Mouse (Mus musculus) urinary bladder, adult 2 months (tissue): Measurements from ENCODE around the gene Zfp994. TPM values are rescaled to one million over a fixed set of nuclear protein-coding genes. Genes with fewer than 3 reads are reported as not detected.
"Not testable (repeated sequence)": the region's sequence is repeated elsewhere in the genome, so short reads cannot be mapped to it uniquely, and the experiment has no call there.

Experiments used
- DNase-seq: peaks from one replicate; pipeline ENCODE4 v3.0.0; 2022; ENCODE audit warnings: low spot score
- polyA plus RNA-seq: library from polyadenylated mRNA; depleted of rRNA; stranded (reverse); fragments of >200 nt; gene quantifications from 2 replicates; pipeline ENCODE4 v1.2.3, GENCODE M21; 2012; rRNA removed

The Zfp994 gene
- polyA plus RNA-seq, result 2.9 and 3.0 TPM in 2 replicates

DNA sequence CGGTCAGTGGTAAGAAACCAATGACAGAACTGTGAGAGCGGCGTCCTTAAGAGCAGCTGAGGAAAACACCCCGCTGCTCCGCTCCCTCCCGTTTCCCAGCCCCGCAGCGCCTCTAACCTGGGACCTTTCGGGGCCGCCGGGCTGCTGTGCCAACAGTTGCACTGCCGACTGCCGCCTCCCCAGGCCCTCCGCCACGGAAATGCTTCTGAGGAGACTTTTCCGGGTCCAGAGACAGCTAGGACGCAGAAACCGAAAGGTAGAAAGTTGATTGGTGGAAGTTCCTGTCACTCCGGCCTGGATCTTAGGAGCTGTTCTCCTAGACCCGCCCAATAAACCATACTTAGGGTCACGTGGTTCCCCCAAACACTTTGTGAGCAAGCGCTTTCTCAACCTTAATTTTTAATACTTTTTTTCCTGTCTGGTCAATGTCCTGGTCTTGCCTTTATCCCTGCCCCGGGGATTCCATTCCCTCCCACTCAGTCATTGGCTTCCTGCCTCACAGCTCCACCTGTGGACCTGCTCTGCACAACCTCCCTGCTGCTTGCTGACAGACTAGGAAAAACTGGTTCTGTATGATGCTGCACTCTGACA, at the start of gene Zfp994:
TSS of gene Zfp994 (minus strand) at position 195 of the 591 bp plus-strand sequence.
- DNase-seq, result peak; percentile 77

DNA sequence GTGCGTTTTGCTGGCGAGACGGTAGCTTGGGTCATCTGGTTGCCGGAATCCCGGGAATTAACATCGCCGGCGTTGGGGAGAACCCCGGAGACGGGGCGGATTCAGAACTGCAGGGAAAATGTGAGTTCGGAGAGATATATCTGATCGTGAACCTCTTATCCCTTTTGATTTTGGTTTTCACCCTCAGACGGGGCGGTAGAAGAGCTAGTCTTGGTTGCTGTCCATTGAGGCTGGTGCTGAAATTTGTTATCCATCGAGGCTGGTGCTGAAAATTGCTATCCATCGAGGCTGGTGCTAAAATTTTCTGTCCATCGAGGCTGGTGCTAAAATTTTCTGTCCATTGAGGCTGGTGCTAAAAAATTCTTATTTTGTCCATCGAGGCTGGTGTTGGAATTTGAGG, 5.3 kb upstream of the Zfp994 start:
- not testable (repeated sequence) for DNase-seq

DNA sequence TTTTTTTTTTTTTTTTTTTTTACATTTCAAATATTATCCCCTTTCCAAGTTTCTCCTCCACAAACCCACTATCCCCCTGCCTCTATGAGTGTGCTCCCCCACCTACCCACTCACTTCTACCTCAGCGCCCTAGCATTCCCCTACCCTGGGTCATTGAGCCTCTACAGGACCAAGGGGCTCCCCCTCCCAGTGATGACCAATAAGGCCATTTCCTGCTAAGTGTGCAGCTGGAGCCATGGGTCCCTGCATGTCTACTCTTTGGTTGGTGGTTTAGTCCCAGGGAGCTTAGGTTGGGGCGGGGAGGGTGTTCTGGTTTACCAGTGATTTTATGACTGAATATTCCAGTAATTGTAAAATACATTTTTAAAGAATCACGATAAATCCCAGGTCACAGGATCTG, 401 bp downstream of the Zfp994 start:
- DNase-seq, result not testable (repeated sequence)

DNA sequence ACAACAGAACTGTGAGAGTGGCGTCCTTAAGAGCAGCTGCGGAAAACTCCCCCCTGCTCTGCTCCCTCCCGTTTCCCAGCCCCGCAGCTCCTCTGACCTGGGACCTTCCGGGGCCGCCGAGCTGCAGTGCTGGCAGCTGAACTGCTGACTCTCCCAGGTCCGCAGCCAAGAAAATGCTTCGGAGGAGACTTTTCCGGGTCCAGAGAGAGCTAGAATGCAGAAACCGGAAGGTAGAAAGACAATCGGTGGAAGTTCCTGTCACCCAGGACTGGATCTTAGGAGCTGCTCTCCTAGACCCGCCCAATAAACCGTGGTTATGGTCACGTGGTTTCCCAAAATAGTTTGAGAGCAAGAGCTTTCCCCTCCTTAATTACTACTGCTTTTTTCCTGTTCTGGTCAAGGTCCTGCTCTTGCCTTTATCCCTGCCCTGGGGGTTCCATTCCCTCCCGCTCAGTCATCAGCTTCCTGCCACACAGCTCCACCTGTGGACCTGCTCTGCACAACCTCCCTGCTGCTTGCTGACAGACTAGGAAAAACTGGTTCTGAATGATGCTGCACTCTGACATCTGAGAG, 59.6 kb downstream of the Zfp994 start, which contains the start of gene Zfp947:
TSS of gene Zfp947 (minus strand) at position 469 of the 573 bp plus-strand sequence.
- DNase-seq, result peak; percentile 25

DNA sequence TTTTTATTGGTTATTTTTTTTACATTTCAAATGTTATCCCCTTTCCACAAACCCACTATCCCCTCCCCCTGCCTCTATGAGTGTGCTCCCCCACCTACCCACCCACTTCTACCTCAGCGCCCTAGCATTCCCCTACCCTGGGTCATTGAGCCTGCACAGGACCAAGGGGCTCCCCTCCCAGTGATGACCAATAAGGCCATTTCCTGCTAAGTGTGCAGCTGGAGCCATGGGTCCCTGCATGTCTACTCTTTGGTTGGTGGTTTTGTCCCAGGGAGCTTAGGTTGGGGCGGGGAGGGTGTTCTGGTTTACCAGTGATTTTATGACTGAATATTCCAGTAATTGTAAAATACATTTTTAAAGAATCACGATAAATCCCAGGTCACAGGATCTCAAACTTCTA, 60.1 kb downstream of the Zfp994 start:
- DNase-seq, result not testable (repeated sequence)

DNA sequence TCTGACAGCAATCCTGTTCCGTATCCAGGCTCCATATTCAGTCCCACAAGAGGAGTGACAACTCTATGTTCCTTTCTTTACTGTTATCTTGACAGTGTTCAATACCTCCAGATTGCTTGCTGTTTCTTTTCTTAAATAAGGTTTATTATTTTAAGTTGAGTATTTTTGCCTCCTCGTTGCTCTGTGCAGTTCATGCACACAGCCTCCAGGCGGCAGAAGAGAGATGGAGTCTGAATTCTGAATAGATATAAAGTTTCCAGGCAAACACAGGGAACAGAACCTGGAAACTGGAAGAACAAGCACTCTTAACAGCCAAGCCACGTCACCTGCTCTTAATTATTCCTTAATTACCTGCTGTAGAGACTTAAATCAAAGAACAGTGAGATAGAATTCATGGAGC, 71.5 kb downstream of the Zfp994 start:
- DNase-seq, result not testable (repeated sequence)

Other genes with a start within 250 kb of the Zfp994 start
- 1.4 and 1.5 TPM in 2 replicates for gene Zfp947, start 59.4 kb downstream of the Zfp994 start, polyA plus RNA-seq
- 9.1 TPM in 2 replicates for gene CT030661.1, start 89.2 kb upstream of the Zfp994 start, polyA plus RNA-seq
- gene Zfp944, start 135.8 kb upstream of the Zfp994 start, polyA plus RNA-seq, result 7.1 and 8.6 TPM in 2 replicates
- 5.6 and 6.0 TPM in 2 replicates for gene Zfp758, start 135.8 kb upstream of the Zfp994 start, polyA plus RNA-seq
- 7.3 and 7.7 TPM in 2 replicates for gene Zfp946, start 198.6 kb upstream of the Zfp994 start, polyA plus RNA-seq